Mouse (Mus musculus) midbrain, postnatal 0 days (tissue): Measurements from ENCODE around the gene Ces1e. TPM values are rescaled to one million over a fixed set of nuclear protein-coding genes. Genes with fewer than 3 reads are reported as not detected.

Experiments
- ATAC-seq: fragments of 200-750 bp; cut with Nextera tagmentation; 2 replicates; pipeline ENCODE4 v1.8.0; 2017; ENCODE audit warnings: moderate number of reproducible peaks, mild to moderate bottlenecking, moderate TSS enrichment, moderate library complexity; ENCODE audit not compliant: low FRiP score
- DNase-seq: peaks from one replicate; pipeline ENCODE4 v3.0.0-alpha.2; 2015; ENCODE audit warnings: low spot score
- H3K27ac ChIP-seq: fragments of 300-500 bp; sonication (generic); 2 replicates; pipeline ENCODE4 v1.5.1; 2014; ENCODE audit warnings: low read depth, mild to moderate bottlenecking, low read length, mixed read lengths
- H3K27me3 ChIP-seq: fragments of 300-500 bp; sonication (generic); 2 replicates; pipeline ENCODE4 v1.6.1; 2014; ENCODE audit warnings: low read length, control low read depth, mixed read lengths; ENCODE audit not compliant: insufficient read depth
- H3K36me3 ChIP-seq: fragments of 300-500 bp; sonication (generic); 2 replicates; pipeline ENCODE4 v1.6.1; 2014; ENCODE audit warnings: low read length, control low read depth, mixed read lengths; ENCODE audit not compliant: insufficient read depth
- H3K4me1 ChIP-seq: fragments of 300-500 bp; sonication (generic); 2 replicates; pipeline ENCODE4 v1.6.1; 2014; ENCODE audit warnings: mild to moderate bottlenecking, control low read depth, antibody characterized with exemption, low read length, mixed read lengths; ENCODE audit not compliant: insufficient read depth
- H3K4me2 ChIP-seq: fragments of 300-500 bp; sonication (generic); 2 replicates; pipeline ENCODE4 v1.6.1; 2014; ENCODE audit warnings: low read depth, mild to moderate bottlenecking, low read length, mixed read lengths; ENCODE audit not compliant: poor library complexity, severe bottlenecking
- H3K4me3 ChIP-seq: fragments of 300-500 bp; sonication (generic); 2 replicates; pipeline ENCODE4 v1.5.1; 2014; ENCODE audit warnings: low read depth, mild to moderate bottlenecking, low read length, moderate library complexity
- H3K9ac ChIP-seq: fragments of 300-500 bp; sonication (generic); replicated peaks from 2 replicates; pipeline ENCODE4 v1.6.1; 2014; ENCODE audit warnings: mild to moderate bottlenecking, low read length, moderate library complexity, mixed read lengths; ENCODE audit not compliant: poor library complexity, severe bottlenecking
- H3K9me3 ChIP-seq: fragments of 300-500 bp; sonication (generic); 2 replicates; pipeline ENCODE4 v1.6.1; 2016; ENCODE audit warnings: low read length, control low read depth
- CTCF ChIP-seq: IDR thresholded peaks from 2 replicates; pipeline ENCODE4 v1.5.1; 2016; ENCODE audit warnings: antibody characterized with exemption, mild to moderate bottlenecking
- WGBS: fragments of 180-500 bp; shearing (Covaris S2); extraction: QIAGEN DNeasy Blood & Tissue Kit; methylation state at CpG from one replicate; pipeline ENCODE4 v1.1.7; 2014; 5-methylcytosine and 5-hydroxymethylcytosine counted together
- polyA plus RNA-seq: library from polyadenylated mRNA; unstranded; fragments of >200 nt; fragmentation: Nextera tagmentation; extraction: Ambion mirVana; gene quantifications from 2 replicates; pipeline ENCODE4 v1.2.1, GENCODE M21; 2015
- total RNA-seq: library from RNA; depleted of rRNA; stranded (reverse); fragments of >200 nt; gene quantifications from 2 replicates; pipeline ENCODE4 v1.2.3, GENCODE M21; 2014

Ces1e gene
- total and polyA plus RNA-seq, 2 experiments from 2014 or later: not detected

DNA sequence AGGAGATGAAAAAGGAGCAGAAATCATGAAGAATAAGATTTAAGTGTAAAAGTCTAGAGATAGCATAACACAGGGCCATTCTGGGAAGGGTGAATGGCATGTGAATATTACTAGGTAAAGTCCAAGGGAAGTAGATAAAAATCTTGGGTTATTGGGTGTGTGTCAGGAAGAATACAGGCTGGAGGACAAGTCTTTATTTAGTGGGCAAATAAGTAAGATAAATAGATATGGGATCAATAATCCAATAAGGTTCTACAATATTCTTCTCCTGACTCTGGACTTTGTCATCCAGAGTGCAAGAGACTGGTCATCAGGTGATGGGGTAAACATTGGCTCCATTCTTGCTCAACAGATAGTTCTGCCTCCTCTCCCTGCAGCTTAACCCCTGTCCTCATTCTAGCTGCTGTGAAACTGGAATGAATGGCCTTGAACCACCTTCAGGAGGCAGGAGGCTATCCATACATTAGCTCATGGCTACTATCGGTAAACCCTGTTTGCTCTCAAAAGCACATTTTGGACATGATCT, 23.0 kb upstream of the Ces1e start:
- DNase-seq: no peak
- Histone ChIP-seq H3K36me3 (no peaks in the 10 kb centered on the region), H3K27me3 (no peaks in the 10 kb centered on the region), H3K4me2 (no peak overlapping the region), H3K4me1 (no peaks in the 10 kb centered on the region), H3K27ac (no peak overlapping the region), H3K9ac (no peak overlapping the region), H3K9me3 (no peaks in the 10 kb centered on the region), H3K4me3 (no peak overlapping the region)
- no peak for TF ChIP-seq CTCF
- no peak for ATAC-seq
- 95% methylated on average over 1 of the region's 1 CpGs for WGBS

DNA sequence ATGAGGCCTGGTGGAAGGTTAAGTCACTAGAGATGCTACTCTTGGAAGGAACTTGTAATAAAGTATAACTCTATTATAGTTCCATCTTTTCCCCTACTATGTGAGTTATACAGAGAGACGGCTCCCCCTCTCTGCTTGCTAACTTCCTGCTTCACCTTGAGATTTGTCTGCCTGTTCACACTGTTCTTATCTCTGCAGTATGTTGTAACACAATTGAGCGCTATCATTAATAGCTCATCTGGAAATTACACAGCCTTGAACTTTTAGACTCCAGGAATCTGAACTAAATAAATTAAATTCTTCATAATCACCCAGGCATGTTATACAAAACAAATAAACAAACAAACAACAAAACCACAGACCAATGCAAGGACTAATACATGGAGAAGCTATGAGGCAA, 16.6 kb upstream of the Ces1e start:
- Histone ChIP-seq H3K4me3 (no peak overlapping the region), H3K27ac (no peak overlapping the region), H3K9me3 (no peaks in the 10 kb centered on the region), H3K27me3 (no peaks in the 10 kb centered on the region), H3K4me2 (no peak overlapping the region), H3K4me1 (no peaks in the 10 kb centered on the region), H3K9ac (no peak overlapping the region), H3K36me3 (no peaks in the 10 kb centered on the region)
- ATAC-seq (no peak), DNase-seq (no peak)
- WGBS: 88% methylated on average over 2 of the region's 2 CpGs
- TF ChIP-seq CTCF: no peak

DNA sequence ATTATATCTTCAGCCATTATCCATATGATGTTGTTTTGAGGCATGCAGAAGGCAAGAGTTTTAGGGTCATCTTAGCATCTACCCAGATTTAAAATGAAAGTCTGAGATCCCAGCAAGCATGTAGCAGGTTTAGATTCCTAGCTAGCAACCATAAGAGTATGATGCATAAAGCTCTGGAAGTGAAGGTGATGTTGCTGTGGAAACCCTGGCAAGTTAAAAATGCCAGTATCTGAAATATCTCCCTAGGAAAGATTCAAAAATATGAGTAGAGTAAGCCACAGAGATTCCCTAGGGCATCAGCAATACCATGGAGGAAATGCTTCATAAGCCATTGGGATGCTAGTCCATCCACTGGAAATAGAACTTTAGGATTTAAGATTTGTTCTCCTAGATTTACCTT, 10.5 kb upstream of the Ces1e start:
- Histone ChIP-seq H3K4me3 (no peak overlapping the region), H3K9me3 (no peaks in the 10 kb centered on the region), H3K4me2 (no peak overlapping the region), H3K27ac (no peak overlapping the region), H3K4me1 (no peaks in the 10 kb centered on the region), H3K9ac (no peak overlapping the region), H3K27me3 (no peaks in the 10 kb centered on the region), H3K36me3 (no peaks in the 10 kb centered on the region)
- TF ChIP-seq CTCF: no peak
- ATAC-seq (no peak), DNase-seq (no peak)

DNA sequence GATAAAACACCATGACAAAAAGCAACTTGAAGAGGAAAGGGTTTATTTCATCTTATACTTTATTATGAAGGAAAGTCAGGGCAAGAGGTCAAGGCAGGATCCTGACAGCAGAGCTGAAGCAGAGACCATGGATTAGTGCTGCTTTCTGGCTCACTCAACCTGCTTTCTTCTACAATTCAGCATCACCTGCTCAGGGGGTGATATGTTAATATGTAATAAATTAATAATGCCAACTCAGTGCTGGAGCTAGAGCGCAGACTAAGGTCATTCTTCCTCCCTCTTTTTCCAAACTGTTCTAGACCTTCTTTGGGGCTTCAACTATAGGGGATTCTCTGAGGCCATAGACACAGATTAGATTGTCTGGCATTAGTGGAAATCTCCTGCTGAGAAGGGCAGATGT, 6.3 kb upstream of the Ces1e start:
- WGBS: 83% methylated on average over 1 of the region's 1 CpGs
- Histone ChIP-seq H3K4me3 (no peak overlapping the region), H3K27ac (no peak overlapping the region), H3K4me1 (no peaks in the 10 kb centered on the region), H3K27me3 (no peaks in the 10 kb centered on the region), H3K4me2 (no peak overlapping the region), H3K36me3 (no peaks in the 10 kb centered on the region), H3K9me3 (no peaks in the 10 kb centered on the region), H3K9ac (no peak overlapping the region)
- no peak for TF ChIP-seq CTCF
- ATAC-seq (no peak), DNase-seq (no peak)

DNA sequence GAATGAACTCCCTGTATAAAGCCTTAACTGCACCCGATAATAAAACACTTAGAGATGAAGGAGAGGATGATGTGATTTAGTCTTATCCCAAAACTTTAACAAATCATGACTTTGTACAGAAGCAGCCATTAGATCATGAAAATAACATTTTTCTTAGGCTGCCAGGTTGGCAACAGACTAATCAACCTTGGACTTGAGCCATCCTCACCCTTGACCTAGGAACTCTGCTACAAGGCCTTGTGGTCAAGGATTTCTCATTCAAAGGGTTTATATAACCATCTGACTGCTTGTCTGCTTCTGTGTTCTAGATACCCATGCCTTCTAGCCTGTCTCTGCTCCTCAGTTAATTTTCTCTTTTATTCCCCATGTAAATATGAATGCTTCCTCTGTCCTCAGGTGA, 5.3 kb upstream of the Ces1e start:
- Histone ChIP-seq H3K36me3 (no peaks in the 10 kb centered on the region), H3K27ac (no peak overlapping the region), H3K27me3 (no peaks in the 10 kb centered on the region), H3K9ac (no peak overlapping the region), H3K4me2 (no peak overlapping the region), H3K9me3 (no peaks in the 10 kb centered on the region), H3K4me1 (no peaks in the 10 kb centered on the region), H3K4me3 (no peak overlapping the region)
- no peak for TF ChIP-seq CTCF
- ATAC-seq (no peak), DNase-seq (no peak)
- WGBS: 90% methylated on average over 1 of the region's 1 CpGs

DNA sequence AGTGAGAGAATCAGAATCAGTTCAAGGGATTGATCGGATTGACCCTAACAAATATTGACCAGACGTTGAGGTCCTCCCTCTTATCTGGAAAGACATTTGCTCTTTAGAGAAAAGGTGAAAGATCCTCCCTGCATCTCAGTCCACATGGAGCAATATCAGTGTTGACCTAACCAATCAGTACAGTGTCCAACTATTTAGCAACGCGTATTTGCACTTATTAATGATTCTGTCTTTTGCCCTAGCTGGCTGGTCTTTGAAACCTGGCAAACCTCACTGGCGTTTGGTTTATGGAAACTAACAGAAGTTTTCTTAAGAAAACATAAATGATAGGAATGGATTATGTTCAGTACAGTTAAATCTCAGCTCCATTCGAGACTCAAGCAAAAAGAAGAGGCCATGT, 4.6 kb upstream of the Ces1e start:
- no peak overlapping the region for H3K9ac ChIP-seq
- H3K4me3 ChIP-seq: no peak overlapping the region
- no peaks in the 10 kb centered on the region for H3K9me3 ChIP-seq
- no peak for TF ChIP-seq CTCF
- H3K4me2 ChIP-seq: no peak overlapping the region
- H3K36me3 ChIP-seq: no peaks in the 10 kb centered on the region
- H3K27me3 ChIP-seq: no peaks in the 10 kb centered on the region
- H3K4me1 ChIP-seq: no peaks in the 10 kb centered on the region
- H3K27ac ChIP-seq: no peak overlapping the region
- ATAC-seq: no peak
- DNase-seq: no peak
- WGBS: 88% methylated on average over 6 of the region's 6 CpGs
